In genomic region chr4:8987544-8988344, GRCm38 (mm10) we compare ENCODE assay signal across 10 mouse cellular contexts.
DNase-seq lines count a peak whose midpoint lies in the region; ATAC-seq and TF ChIP-seq lines count a peak whose summit lies in the region.
"Had no signal": no experiment of that assay in that cellular context is flagged by ENCODE, and none has a peak within 500 bp of the region (broad histone marks: within the 10 kb centered on the region; RNA-seq: fewer than 3 reads in every experiment).

No protein-coding gene starts in this region.

- H3K27me3 ChIP-seq in heart, embryonic 11.5 days (ENCODE audit: control insufficient read depth, insufficient read depth, low read length): no peaks in the 10 kb centered on the region
- H3K27me3 ChIP-seq in thymus, adult 2 months (ENCODE audit: control insufficient read depth, insufficient read depth, low read length): no peaks in the 10 kb centered on the region
- H3K27me3 ChIP-seq in limb, embryonic 10.5 days (ENCODE audit: low read depth, poor library complexity, severe bottlenecking): no peaks in the 10 kb centered on the region
- H3K27me3 ChIP-seq: stomach, embryonic 15.5 days had no signal

- H3K36me3 ChIP-seq in heart, embryonic 11.5 days (ENCODE audit: control insufficient read depth, insufficient read depth, low read length): no peaks in the 10 kb centered on the region
- no peaks in the 10 kb centered on the region for H3K36me3 ChIP-seq in thymus, adult 2 months (ENCODE audit: control insufficient read depth, insufficient read depth, low read length)
- no peaks in the 10 kb centered on the region for H3K36me3 ChIP-seq in limb, embryonic 10.5 days
- H3K36me3 ChIP-seq: lung, embryonic 15.5 days; stomach, embryonic 15.5 days had no signal

- peaks cover 14% of the 10 kb centered on the region for H3K4me1 ChIP-seq in heart, embryonic 11.5 days (ENCODE audit: control insufficient read depth, insufficient read depth, low read length)
- H3K4me1 ChIP-seq in thymus, adult 2 months (replicated peaks; ENCODE audit: control insufficient read depth, insufficient read depth, low read length): no peaks in the 10 kb centered on the region
- H3K4me1 ChIP-seq in limb, embryonic 10.5 days: peaks cover 45% of the 10 kb centered on the region

- H3K9me3 ChIP-seq in heart, embryonic 11.5 days (replicated peaks; ENCODE audit: control insufficient read depth, low read length): no peaks in the 10 kb centered on the region
- no peaks in the 10 kb centered on the region for H3K9me3 ChIP-seq in limb, embryonic 10.5 days (replicated peaks)
- H3K9me3 ChIP-seq: lung, embryonic 15.5 days; stomach, embryonic 15.5 days had no signal

- H3K27ac ChIP-seq in heart, embryonic 11.5 days (ENCODE audit: low read depth, low read length): no peak overlapping the region
- H3K27ac ChIP-seq in thymus, adult 2 months (ENCODE audit: control insufficient read depth, insufficient read depth, low read length): no peak overlapping the region
- H3K27ac ChIP-seq in limb, embryonic 10.5 days: peak overlapping the region; percentile 7; the same call in 1 of the 2 replicates
- H3K27ac ChIP-seq: lung, embryonic 15.5 days; stomach, embryonic 15.5 days had no signal

- H3K4me2 ChIP-seq in heart, embryonic 11.5 days: no peak overlapping the region; the same call in 1 of the 2 replicates
- H3K4me2 ChIP-seq: lung, embryonic 15.5 days; stomach, embryonic 15.5 days had no signal

- WGBS in heart, embryonic 11.5 days (ENCODE audit: insufficient replicate concordance): 61% methylated on average over 10 of the region's 10 CpGs
- WGBS in thymus, adult 2 months: 78% methylated on average over 10 of the region's 10 CpGs
- 46% methylated on average over 10 of the region's 10 CpGs for WGBS in limb, embryonic 10.5 days

- no peak for TF ChIP-seq CTCF in thymus, adult 2 months (IDR thresholded peaks at IDR 0.05; ENCODE audit: borderline replicate concordance, control insufficient read depth, extremely low read depth, insufficient read depth, low read length, poor library complexity)

- no peak for TF ChIP-seq POLR2A in thymus, adult 2 months (IDR thresholded peaks at IDR 0.05; ENCODE audit: control insufficient read depth, extremely low read depth, insufficient read depth, low read length, poor library complexity)

- no peak for ATAC-seq in heart, embryonic 11.5 days (replicated peaks; ENCODE audit: insufficient number of reproducible peaks, low FRiP score, low TSS enrichment)

- no peak for DNase-seq in heart, postnatal 25 days (ENCODE audit: low spot score)
- DNase-seq in thymus, adult 2 months: no peak
- DNase-seq in thymus, postnatal 4 days: no peak
- DNase-seq in limb, embryonic 10.5 days (ENCODE audit: low spot score): no peak
- no peak for DNase-seq in cerebellum, postnatal 4 days (ENCODE audit: low spot score in 2 of 2)
- DNase-seq in urinary bladder, adult 18-20 months (ENCODE audit: low spot score in 2 of 2): no peak
- DNase-seq in right cerebral cortex, postnatal 4 days: no peak

- peak overlapping the region; percentile 28; the same call in 1 of the 2 replicates for H3K9ac ChIP-seq in heart, embryonic 11.5 days (ENCODE audit: low read depth, low read length)
- H3K9ac ChIP-seq: lung, embryonic 15.5 days; stomach, embryonic 15.5 days had no signal

- intact Hi-C loops in heart, postnatal 25 days (cut with DNase I): no loop called here

- no peak overlapping the region for H3K4me3 ChIP-seq in heart, embryonic 11.5 days (ENCODE audit: low read depth, low read length)
- 0 out of 2 replicates have a peak overlapping the region, but pooled peaks have one; percentile 20 for H3K4me3 ChIP-seq in thymus, adult 2 months (ENCODE audit: control insufficient read depth, insufficient read depth, low read length)
- H3K4me3 ChIP-seq in limb, embryonic 10.5 days: no peak overlapping the region
- H3K4me3 ChIP-seq: lung, embryonic 15.5 days; stomach, embryonic 15.5 days had no signal
